Comparison of ENCODE assay signal across 9 mouse cellular contexts in genomic region chr17:27513279-27513915, GRCm38 (mm10). TPM values are rescaled to one million over a fixed set of nuclear protein-coding genes. Genes with fewer than 3 reads are reported as not detected.
A peak's percentile ranks its signal among the peaks of the same experiment; 100 is the strongest.
DNase-seq lines count a peak whose midpoint lies in the region; ATAC-seq and TF ChIP-seq lines count a peak whose summit lies in the region.
"Had no signal": no experiment of that assay in that cellular context is flagged by ENCODE, and none has a peak within 500 bp of the region (broad histone marks: within the 10 kb centered on the region; RNA-seq: fewer than 3 reads in every experiment).

No protein-coding gene starts in this region.

- DNase-seq in kidney, adult 2 months = no peak
- DNase-seq in kidney, postnatal 25 days = no peak
- DNase-seq in ZHBTc4 (ENCODE audit: low read depth, low spot score) = peak; percentile 52
- DNase-seq in liver, embryonic 13.5 days = no peak
- DNase-seq in stomach, postnatal 0 days (ENCODE audit: low spot score) = peak; percentile 32
- DNase-seq in yolk sac, embryonic 10.5 days (ENCODE audit: low spot score) = no peak
- no peak for DNase-seq in adrenal gland, postnatal 4 days (ENCODE audit: low spot score in 2 of 2)

- no peak overlapping the region for H3K27ac ChIP-seq in kidney, adult 2 months (ENCODE audit: insufficient read depth, low read depth, low read length)
- no peak overlapping the region for H3K27ac ChIP-seq in embryonic fibroblast, embryonic 13.5 days (ENCODE audit: insufficient read depth, low read length)
- H3K27ac ChIP-seq in liver, embryonic 13.5 days = no peak overlapping the region
- H3K27ac ChIP-seq in stomach, postnatal 0 days (replicated peaks) = no peak overlapping the region
- H3K27ac ChIP-seq: macrophage had no signal

- peak overlapping the region; percentile 16; the same call in 1 of the 2 replicates for H3K4me3 ChIP-seq in kidney, adult 2 months (ENCODE audit: insufficient read depth, low read depth, low read length)
- H3K4me3 ChIP-seq in embryonic fibroblast, embryonic 13.5 days (ENCODE audit: insufficient read depth, low read length) = peak overlapping the region; percentile 14; the same call in 1 of the 2 replicates
- H3K4me3 ChIP-seq in liver, embryonic 13.5 days (replicated peaks) = peak overlapping the region; percentile 51
- peak overlapping the region; percentile 52 for H3K4me3 ChIP-seq in stomach, postnatal 0 days (ENCODE audit: low read depth, low read length)

- TF ChIP-seq CTCF in kidney, adult 2 months (conservative IDR thresholded peaks at IDR 0.05; ENCODE audit: insufficient read depth, insufficient read length, low read depth, low read length) = no peak
- no peak for TF ChIP-seq CTCF in embryonic fibroblast, embryonic 13.5 days (IDR thresholded peaks at IDR 0.05; ENCODE audit: borderline replicate concordance, insufficient read depth, low read length)
- TF ChIP-seq CTCF in stomach, postnatal 0 days (IDR thresholded peaks at IDR 0.05; ENCODE audit: low read depth) = no peak

- peak overlapping the region; percentile 68 for H3K4me2 ChIP-seq in liver, embryonic 13.5 days
- peak overlapping the region; percentile 93 for H3K4me2 ChIP-seq in stomach, postnatal 0 days (replicated peaks; ENCODE audit: low read depth)

- no peak for TF ChIP-seq EP300 in stomach, postnatal 0 days (optimal IDR thresholded peaks at IDR 0.05)

- H3K9ac ChIP-seq in liver, embryonic 13.5 days = no peak overlapping the region
- peak overlapping the region; percentile 31; the same call in 1 of the 2 replicates for H3K9ac ChIP-seq in stomach, postnatal 0 days (ENCODE audit: low read length)

- no peaks in the 10 kb centered on the region for H3K4me1 ChIP-seq in kidney, adult 2 months (ENCODE audit: control insufficient read depth, insufficient read depth, low read length)
- H3K4me1 ChIP-seq in embryonic fibroblast, embryonic 13.5 days (ENCODE audit: control insufficient read depth, insufficient read depth, low read length) = no peaks in the 10 kb centered on the region
- peaks cover 9% of the 10 kb centered on the region for H3K4me1 ChIP-seq in liver, embryonic 13.5 days (replicated peaks)
- 0 out of 2 replicates have a peak, but pooled peaks cover 2% of the 10 kb centered on the region for H3K4me1 ChIP-seq in stomach, postnatal 0 days (replicated peaks; ENCODE audit: control insufficient read depth, insufficient read depth)

- no peak for ATAC-seq in liver, embryonic 13.5 days (ENCODE audit: low read depth)
- ATAC-seq in stomach, postnatal 0 days (ENCODE audit: low FRiP score, low TSS enrichment) = no peak

- TF ChIP-seq POLR2A in kidney, adult 2 months (IDR thresholded peaks at IDR 0.05; ENCODE audit: low read depth, low read length) = no peak
- no peak for TF ChIP-seq POLR2A in embryonic fibroblast, embryonic 13.5 days (IDR thresholded peaks at IDR 0.05; ENCODE audit: low read depth, low read length)

- no peaks in the 10 kb centered on the region for H3K36me3 ChIP-seq in kidney, adult 2 months (ENCODE audit: control insufficient read depth, insufficient read depth, low read length)
- no peaks in the 10 kb centered on the region for H3K36me3 ChIP-seq in liver, embryonic 13.5 days
- H3K36me3 ChIP-seq in stomach, postnatal 0 days (ENCODE audit: control insufficient read depth, insufficient read depth, low read length) = no peaks in the 10 kb centered on the region

- WGBS in kidney, adult 2 months = 2% methylated on average over 66 of the region's 66 CpGs
- WGBS in liver, embryonic 13.5 days (ENCODE audit: insufficient replicate concordance) = 3% methylated on average over 57 of the region's 66 CpGs
- WGBS in stomach, postnatal 0 days = 2% methylated on average over 51 of the region's 66 CpGs

- H3K9me3 ChIP-seq in liver, embryonic 13.5 days (replicated peaks) = no peaks in the 10 kb centered on the region
- no peaks in the 10 kb centered on the region for H3K9me3 ChIP-seq in stomach, postnatal 0 days (ENCODE audit: control insufficient read depth, low read length)

- peaks cover 5% of the 10 kb centered on the region for H3K27me3 ChIP-seq in kidney, adult 2 months (replicated peaks; ENCODE audit: control insufficient read depth, insufficient read depth, low read length)
- H3K27me3 ChIP-seq in liver, embryonic 13.5 days = peaks cover 98% of the 10 kb centered on the region
- peaks cover 23% of the 10 kb centered on the region for H3K27me3 ChIP-seq in stomach, postnatal 0 days (ENCODE audit: control insufficient read depth, insufficient read depth, low read length)

RNA-seq across cellular contexts. Expression of gene Grm4, which starts 7.8 kb away (rescaled TPM):
- polyA plus RNA-seq in kidney, adult 2 months (2012; rRNA removed) = 0.02 and 0.03 TPM in 2 replicates
- polyA plus RNA-seq in embryonic fibroblast, embryonic 13.5 days (2011; ENCODE audit: insufficient read length, low read depth, missing spikeins) = not detected in 2 replicates
- polyA plus RNA-seq in liver, embryonic 13.5 days (2015; fragmentation: Nextera tagmentation; extraction: Ambion mirVana) = not detected in 2 replicates
- polyA plus RNA-seq in stomach, postnatal 0 days (2015; fragmentation: Nextera tagmentation; extraction: Ambion mirVana) = 0.16 TPM in 2 replicates
- 1 to 10 TPM; 1.5 to 6.2 TPM for total RNA-seq in adrenal gland, postnatal 4 days (2021)
- polyA plus RNA-seq: macrophage had no signal

RNA-seq across cellular contexts. Expression of gene Hmga1, which starts 42.9 kb away (rescaled TPM):
- 37.4 and 38.9 TPM in 2 replicates for polyA plus RNA-seq in kidney, adult 2 months (2012; rRNA removed)
- polyA plus RNA-seq in embryonic fibroblast, embryonic 13.5 days (2011; ENCODE audit: insufficient read length, low read depth, missing spikeins) = 207 and 393 TPM in 2 replicates
- polyA plus RNA-seq in liver, embryonic 13.5 days (2015; fragmentation: Nextera tagmentation; extraction: Ambion mirVana) = 226 and 262 TPM in 2 replicates
- 71.1 and 78.4 TPM in 2 replicates for polyA plus RNA-seq in stomach, postnatal 0 days (2015; fragmentation: Nextera tagmentation; extraction: Ambion mirVana)
- 10 to 100 TPM; 41.6 to 44.9 TPM for total RNA-seq in adrenal gland, postnatal 4 days (2021)

RNA-seq across cellular contexts. Expression of gene AI413582, which starts 52.2 kb away (rescaled TPM):
- 41.7 and 55.7 TPM in 2 replicates for polyA plus RNA-seq in kidney, adult 2 months (2012; rRNA removed)
- 15.6 and 30.9 TPM in 2 replicates for polyA plus RNA-seq in embryonic fibroblast, embryonic 13.5 days (2011; ENCODE audit: insufficient read length, low read depth, missing spikeins)
- polyA plus RNA-seq in liver, embryonic 13.5 days (2015; fragmentation: Nextera tagmentation; extraction: Ambion mirVana) = 13.1 and 13.7 TPM in 2 replicates
- polyA plus RNA-seq in stomach, postnatal 0 days (2015; fragmentation: Nextera tagmentation; extraction: Ambion mirVana) = 37.1 and 37.7 TPM in 2 replicates
- 10 to 100 TPM; 17.4 to 19.1 TPM for total RNA-seq in adrenal gland, postnatal 4 days (2021)

Comparison
In these comparisons a context has a peak if more than half of its experiments do, and no peak if none do; other contexts are left out.
1. DNase-seq: peak in ZHBTc4 (single experiment) and stomach, postnatal 0 days (single experiment); none in kidney, adult 2 months (single experiment), kidney, postnatal 25 days (0 of 2), liver, embryonic 13.5 days (single experiment), yolk sac, embryonic 10.5 days (single experiment) and adrenal gland, postnatal 4 days (0 of 2).
2. Peak in every context shown above with its lines, with median percentiles within 50 percentile points of each other: H3K4me3 ChIP-seq.